Mouse (Mus musculus): ENCODE results near the gene Zfp3.
"Not testable (repeated sequence)": the region's sequence is repeated elsewhere in the genome, so short reads cannot be mapped to it uniquely, and the experiment has no call there.

The Zfp3 gene

DNA sequence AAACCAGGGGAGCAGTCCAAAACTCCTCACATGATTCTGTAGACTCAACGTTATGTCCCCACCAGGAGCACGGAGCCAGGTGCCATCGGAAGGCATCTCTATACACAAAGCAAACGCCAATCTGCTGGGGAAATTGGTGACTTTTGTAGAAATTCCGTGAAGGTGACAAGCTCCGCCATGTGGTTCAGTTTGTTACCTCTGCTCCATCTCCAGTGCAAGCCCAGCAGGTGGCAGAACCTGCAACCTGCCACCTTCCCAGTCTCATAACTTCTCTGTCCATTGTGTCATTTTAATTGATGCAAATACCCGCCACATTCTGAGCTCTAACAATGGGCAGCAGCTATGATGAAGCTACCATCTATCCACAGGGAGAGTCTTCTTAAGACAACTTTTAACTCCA lies 9.1 kb upstream of the Zfp3 start:
- no peak for ATAC-seq (ENCODE audit: insufficient number of reproducible peaks, low FRiP score, low TSS enrichment)

DNA sequence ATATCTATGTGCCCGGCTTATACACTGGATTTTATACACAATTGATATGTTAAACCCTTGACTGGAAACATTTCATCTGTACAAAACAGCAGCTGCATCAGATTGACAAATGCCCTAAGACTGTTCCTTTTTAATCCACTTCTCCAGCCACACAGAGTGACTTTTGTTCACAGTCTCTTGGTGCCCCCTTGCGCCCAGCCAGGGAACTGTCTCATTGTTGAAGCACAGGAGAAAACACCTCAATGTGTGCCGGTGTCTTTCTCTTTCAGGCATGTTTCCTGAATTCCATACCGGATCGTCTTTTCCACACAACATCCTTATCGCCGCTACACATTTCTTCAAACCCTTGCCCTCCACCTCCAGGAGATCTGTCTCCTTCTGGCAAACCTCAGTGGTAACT lies 8.4 kb upstream of the Zfp3 start:
- no peak for ATAC-seq (ENCODE audit: insufficient number of reproducible peaks, low FRiP score, low TSS enrichment)

DNA sequence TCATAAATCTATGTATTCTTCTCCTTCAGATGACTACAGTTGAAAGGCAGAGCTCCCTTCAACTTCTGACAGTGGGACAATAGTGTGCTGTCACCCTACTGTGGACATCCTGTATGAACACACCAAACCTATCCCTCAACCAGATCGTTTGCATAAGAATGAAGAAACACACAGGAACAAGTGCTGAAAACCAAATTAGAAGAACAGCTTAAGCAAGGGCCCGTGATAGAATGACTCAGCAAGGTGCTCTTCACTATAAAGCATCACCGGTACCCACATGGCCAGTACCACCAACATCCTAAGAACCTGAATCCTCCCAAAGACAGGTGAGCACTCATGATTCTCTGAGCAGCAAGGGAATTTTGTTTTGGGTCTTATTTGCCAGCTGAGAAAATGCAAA lies 3.6 kb upstream of the Zfp3 start:
- not testable (repeated sequence) for ATAC-seq (ENCODE audit: insufficient number of reproducible peaks, low FRiP score, low TSS enrichment)

DNA sequence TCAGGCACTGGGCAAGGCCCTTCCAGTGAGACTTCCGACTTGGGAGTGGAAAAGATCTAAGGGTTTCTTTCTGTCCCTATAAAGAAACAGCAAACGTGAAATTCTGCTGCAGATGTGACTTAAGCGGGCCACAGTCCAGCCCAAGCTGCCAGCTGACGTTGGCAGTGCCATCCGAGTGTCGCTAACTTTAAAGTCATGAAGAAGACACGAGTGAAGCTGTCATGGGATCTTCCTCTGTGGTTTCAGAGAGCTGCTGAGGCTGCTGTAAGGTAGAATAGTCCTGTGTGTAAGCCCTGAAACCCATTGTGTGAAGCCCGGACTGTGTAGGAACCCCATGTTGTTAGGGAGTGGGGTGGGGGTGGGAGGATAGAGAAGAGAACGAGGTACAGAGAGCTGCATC lies 1.4 kb upstream of the Zfp3 start:
- no peak for ATAC-seq (ENCODE audit: insufficient number of reproducible peaks, low FRiP score, low TSS enrichment)

DNA sequence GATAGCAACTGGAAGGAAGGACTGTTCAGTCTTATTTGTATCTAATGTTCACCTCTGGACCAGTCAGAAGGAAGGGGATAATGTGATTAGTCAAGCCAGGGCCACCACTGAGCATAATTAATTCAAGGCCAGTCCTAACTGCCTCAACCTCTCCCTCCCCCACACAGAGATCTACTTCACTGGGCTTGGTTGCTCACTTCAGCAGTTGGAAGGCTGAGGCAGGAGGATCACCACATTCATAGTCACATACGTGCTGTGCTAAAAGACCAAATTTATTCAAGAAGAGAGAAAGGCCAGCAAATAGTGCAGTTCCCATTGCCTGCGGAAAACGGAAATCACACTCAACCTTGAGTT lies 450 bp upstream of the Zfp3 start:
- no peak for ATAC-seq (ENCODE audit: insufficient number of reproducible peaks, low FRiP score, low TSS enrichment)

DNA sequence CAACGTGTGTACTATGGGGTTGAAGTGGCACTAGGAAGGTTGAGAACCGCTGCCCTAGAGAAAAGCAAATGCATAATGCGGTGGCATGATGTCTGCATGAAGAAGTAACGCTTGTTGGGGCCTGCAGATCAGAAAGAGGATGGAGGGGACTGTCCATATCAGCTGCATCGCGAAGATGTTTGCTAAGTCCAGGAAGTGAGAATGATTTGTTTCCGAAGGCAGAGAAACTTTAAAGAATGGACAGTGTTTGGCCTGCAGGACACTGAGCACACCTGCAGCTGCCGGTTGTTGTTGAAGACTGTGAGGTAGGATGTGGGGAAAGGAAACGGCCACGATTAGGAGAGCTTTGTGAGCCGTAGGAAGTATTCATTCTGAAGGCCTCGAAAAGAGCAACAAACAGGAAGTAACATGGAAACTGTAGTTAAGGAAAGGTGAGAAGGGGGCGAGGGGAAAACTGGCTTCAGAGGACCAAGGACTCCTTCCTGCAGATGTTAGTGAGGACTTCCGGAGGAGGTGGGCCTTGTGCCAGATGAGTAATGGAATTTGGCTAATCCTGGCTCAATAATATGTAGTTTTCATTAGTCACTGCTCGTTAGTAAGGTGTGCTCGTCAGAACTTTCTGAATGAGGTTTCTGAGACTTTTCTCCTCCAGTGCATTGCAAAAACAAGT lies 1.9 kb downstream of the Zfp3 start:
- ATAC-seq (ENCODE audit: insufficient number of reproducible peaks, low FRiP score, low TSS enrichment), result no peak

DNA sequence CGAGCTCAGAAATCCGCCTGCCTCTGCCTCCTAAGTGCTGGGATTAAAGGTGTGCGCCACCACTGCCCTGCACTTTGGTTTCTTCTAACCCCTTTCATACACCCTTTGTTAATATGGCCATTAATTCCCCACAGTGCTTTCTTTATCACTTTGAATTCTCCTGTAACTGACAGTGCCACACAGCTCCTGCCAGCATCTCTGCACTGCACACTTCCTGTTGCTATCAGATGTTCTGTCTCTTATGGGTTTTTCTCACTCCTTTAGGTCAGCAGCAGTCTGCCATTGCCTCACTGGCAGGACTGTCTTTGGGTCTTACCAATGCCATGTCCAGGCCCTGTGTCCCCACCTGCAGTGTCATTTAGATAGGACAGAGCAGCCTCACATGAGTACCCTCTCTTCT lies 6.8 kb downstream of the Zfp3 start:
- ATAC-seq (ENCODE audit: insufficient number of reproducible peaks, low FRiP score, low TSS enrichment), result no peak

DNA sequence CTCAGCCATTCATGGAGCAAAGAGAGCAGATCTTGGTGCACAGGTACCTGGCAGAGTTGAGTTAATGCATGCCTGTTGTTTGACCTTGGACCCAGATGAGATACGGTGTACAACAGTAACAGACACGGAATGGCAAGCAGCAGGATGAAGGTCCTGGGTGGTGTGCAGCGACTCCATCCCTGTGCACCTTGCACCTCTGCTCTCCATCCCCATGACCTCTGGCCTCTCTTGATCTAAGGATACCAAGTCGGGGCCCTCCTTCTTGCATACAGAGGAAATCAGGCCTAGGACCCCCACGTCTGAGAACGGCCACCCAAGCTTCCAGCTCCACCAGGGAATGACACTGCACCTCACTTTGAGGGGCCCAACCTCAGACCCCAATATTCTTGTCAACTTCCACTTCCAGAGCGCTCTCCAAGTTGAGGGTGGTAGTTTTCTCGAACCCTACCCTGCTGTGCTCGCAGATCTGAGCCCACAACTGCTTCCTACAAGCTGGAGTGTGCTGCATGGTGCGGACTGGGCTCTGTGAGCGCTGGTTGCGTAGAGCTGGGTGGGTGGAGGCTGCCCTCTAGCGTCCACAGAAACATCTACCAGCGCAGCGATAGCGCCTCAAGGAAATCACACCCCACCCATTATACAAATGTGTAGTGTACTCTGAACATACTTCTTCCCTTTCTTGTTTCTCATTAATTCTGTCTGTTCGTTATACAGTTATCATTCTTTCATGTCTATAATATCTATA lies 13.0 kb downstream of the Zfp3 start:
- no peak for ATAC-seq (ENCODE audit: insufficient number of reproducible peaks, low FRiP score, low TSS enrichment)

DNA sequence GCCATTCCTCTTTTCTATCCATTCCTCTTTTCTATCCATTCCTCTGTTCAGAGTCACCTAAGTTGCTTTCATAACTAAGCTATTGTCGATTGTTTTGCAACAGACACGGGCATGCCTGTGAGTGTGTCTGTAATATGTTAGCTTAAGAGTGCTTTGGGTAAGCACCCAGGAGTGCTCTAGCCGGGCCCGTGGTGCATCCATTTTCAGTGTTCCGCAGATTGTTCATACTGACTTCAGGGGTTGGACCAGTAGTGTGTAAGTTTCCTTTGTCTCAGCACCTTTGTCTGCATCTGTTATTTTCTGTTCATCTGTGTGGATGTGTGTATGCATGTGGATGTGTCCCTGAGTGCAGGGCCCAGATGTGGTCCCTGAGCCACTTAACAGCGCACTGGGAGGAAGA lies 13.6 kb downstream of the Zfp3 start:
- no peak for ATAC-seq (ENCODE audit: insufficient number of reproducible peaks, low FRiP score, low TSS enrichment)

DNA sequence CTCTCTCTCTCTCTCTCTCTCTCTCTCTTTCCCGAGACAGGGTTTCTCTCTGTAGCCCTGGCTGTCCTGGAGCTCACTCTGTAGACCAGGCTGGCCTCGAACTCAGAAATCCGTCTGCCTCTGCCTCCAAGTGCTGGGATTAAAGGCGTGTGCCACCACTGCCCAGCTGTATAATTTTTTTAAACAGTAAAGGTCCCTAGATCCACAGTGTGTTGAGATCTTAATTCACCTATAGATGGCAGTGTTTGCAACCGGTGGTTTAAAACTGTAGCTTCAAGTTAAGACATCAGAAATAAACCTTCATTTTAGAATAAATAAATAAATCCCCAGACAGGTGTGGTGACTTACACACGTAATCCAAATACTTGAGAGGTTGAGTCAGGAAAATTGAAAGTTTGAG lies 14.0 kb downstream of the Zfp3 start:
- not testable (repeated sequence) for ATAC-seq (ENCODE audit: insufficient number of reproducible peaks, low FRiP score, low TSS enrichment)

DNA sequence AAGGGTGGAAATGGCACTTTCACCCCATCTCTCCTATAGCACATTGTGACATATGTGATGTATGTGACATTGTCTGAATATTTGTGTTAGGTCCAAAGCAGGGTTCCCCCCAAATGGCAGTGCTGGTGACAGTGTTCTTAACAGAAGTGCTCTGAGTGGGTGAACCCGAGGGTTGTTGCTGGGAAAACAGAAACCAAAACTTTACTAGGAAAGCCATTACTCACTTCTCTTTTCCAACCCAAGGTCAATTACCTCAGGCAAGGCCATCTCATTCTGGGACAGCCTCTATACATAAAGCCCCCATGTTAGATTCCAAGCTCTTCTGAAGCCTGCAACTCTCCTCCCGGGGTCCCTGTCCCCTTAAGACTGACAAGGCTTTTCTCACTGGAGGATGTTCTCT lies 21.9 kb downstream of the Zfp3 start:
- ATAC-seq (ENCODE audit: insufficient number of reproducible peaks, low FRiP score, low TSS enrichment), result no peak

DNA sequence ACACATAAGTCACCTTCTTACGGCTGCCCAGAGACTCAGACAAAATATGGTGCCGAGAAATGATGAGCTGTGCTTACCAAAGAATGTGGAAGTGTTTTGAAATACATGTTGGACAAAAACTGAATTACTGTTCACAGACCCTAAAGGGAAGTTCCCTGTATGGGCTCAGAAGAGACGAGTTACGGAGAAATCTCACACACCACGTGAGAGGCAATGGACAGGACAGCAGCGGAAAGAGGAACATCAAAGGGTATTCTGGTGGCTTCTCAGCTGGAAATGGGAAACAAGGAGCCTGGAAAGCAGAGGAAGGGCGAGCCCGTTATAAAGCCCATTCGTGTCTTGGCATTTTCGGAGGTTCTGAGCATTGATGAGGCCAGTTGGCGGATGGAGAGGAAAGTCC lies 23.0 kb downstream of the Zfp3 start:
- ATAC-seq (ENCODE audit: insufficient number of reproducible peaks, low FRiP score, low TSS enrichment), result no peak

DNA sequence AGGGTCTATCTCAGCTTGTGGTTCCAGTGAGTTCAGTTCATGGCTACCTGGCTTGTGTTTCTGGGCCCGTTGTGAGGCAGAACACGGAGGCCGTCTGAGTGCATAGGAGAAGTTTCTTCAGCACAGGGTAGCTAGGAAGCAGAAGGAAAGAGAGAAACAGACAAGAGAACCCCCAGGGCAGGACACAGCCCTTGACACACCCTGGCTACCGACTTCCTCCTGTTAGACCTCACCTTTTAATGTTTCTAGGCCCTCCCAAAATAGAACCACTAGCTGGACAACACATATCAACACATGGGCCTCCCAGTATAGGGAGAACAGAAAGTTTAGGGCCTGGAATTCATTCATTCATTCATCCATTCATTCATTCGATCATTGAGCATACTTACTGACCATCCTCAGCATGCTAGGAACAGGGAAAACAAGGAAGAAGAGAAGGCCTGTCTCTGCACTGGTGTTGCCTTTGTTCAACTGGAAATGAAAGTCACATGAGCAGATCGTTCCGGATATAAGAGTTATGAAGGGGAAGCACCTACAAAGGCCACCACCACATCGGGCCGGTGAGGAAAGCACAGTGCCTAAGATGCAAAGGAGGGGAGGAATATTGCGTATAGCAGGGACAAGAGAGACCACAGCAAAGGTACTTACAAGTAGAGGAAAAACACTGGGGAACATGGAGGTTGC lies 25.1 kb downstream of the Zfp3 start:
- no peak for ATAC-seq (ENCODE audit: insufficient number of reproducible peaks, low FRiP score, low TSS enrichment)

DNA sequence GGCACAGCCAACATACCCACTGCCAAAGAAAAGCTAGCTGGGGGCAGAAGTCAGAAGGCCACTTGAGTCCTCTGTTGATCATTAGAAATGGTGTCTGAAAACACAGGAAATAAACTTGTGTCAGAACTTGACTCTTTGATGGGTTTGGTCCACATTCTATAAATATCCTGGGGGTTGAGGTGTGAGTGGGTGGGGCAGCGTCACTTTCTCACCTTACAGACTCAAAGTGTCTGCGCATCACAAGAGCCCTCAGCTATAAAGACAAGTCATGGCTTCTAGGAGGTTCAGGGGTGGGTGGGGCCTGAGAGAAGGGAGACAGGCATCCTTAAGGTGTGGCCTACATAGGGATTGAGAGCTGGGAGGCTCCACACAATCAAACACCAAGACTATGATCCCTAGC lies 26.4 kb downstream of the Zfp3 start:
- no peak for ATAC-seq (ENCODE audit: insufficient number of reproducible peaks, low FRiP score, low TSS enrichment)

DNA sequence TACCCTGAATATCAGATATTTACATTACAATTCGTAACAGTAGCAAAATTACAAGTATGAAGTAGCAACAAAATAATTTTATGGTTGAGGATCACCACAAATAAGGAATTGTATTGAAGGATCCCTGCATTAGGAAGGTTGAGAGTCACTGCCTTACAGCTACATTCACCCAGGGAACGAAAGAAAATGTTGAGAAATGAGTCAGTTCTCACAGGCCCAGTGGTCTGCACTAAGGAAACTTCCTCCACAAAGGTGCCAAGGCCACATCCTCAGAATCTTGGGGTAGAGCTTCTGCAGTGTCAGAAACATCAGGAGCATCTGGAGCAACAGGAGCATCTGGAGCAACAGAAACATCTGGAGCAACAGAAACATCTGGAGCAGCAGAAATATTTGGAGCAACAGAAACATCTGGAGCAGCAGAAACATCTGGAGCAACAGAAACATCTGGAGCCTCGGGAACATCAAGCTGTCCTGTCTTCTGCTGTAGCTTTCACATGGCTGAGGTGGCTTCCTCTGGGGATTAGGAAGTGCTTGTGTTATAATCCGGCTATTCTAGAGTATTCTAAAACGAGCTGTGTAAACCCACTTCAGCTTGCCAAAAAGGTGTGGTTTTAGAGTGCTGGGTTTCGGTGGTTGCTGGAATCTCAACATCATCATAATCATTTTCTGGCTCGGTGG lies 27.0 kb downstream of the Zfp3 start:
- ATAC-seq (ENCODE audit: insufficient number of reproducible peaks, low FRiP score, low TSS enrichment), result no peak

DNA sequence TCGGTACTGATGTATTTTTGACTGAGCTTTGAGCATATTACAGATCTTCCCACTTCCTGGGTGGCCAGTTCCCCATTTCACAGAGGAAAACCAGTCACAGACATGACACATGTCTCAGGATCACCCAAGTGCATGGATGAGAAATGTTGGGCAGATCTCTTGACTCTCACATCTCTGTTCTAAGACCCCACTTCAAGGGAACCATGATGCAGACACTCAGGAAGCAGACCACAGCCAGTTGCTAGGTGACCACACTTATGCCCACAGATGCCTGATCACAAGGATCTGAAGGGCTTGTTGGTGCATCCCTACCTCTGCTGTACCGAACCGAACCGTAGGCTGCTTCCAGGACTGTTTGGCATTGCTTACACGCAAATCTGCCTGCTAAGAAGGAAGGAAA lies 27.7 kb downstream of the Zfp3 start:
- no peak for ATAC-seq (ENCODE audit: insufficient number of reproducible peaks, low FRiP score, low TSS enrichment)

DNA sequence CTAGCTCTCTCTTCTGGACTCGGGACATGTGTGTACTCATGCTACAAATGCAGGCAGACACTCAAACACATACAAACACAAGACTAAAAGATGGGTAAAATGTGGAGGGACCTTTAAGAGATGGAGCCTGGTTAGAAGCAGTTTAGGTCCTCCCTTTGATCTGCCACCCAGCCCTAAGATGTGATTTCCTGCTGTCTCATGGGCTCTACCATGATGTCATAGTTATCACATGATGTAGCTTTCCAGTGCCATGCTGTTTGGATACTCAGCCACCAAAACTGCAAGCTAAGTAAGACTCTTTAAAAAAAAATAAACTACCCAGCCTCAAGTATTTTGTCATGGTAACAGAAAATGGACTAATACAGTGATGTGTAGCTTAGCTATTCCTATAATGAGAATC lies 28.4 kb downstream of the Zfp3 start:
- ATAC-seq (ENCODE audit: insufficient number of reproducible peaks, low FRiP score, low TSS enrichment), result no peak

DNA sequence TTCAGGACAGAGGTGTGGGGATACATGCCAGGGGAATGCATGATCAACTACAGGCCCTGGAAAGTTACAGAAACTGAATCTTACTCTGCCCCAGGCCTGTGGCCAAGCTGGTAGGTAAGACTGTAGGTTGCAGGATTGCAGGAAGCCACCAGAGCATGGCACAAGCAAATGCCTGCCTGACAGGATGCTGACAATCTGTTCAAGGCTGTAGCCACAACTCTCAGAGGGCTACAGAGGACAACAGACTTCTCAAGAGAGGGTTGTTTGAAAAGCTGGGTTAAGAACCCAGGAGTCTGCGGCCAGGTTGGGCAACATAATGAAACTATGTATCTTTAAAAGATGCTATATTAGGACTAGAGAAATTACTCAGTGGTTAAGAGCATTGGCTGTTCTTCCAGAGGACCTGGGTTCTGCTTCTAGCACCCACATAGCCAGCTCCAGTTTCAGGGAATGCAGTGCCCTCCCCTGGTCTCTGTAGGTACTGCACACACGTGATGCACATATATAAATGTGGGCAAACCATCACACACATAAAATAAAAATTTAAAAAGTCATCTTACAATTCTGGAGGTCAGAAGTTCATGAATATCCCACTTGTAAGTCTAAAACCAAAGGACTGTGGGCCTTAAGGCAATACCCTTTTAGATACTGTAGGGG lies 38.3 kb downstream of the Zfp3 start:
- ATAC-seq (ENCODE audit: insufficient number of reproducible peaks, low FRiP score, low TSS enrichment), result no peak

DNA sequence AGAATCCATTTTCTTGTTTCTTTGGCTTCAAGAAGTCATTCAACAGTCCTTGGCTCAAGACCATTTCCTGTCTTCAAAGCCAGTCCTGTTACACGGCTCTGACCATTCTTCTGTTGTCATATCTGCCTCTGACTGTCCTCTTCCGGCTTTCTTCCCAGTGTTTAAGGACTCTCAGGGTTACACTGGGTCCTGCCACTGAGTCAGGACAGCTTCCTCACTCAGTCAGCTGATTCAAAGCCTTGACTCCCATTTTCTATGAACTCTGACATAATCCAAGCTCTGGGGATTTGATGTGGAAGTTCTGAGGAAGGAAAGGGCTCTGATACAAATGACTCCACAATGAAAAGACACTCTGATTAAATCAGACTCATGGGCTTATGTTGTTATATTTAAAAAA lies 38.9 kb downstream of the Zfp3 start:
- ATAC-seq (ENCODE audit: insufficient number of reproducible peaks, low FRiP score, low TSS enrichment), result no peak

DNA sequence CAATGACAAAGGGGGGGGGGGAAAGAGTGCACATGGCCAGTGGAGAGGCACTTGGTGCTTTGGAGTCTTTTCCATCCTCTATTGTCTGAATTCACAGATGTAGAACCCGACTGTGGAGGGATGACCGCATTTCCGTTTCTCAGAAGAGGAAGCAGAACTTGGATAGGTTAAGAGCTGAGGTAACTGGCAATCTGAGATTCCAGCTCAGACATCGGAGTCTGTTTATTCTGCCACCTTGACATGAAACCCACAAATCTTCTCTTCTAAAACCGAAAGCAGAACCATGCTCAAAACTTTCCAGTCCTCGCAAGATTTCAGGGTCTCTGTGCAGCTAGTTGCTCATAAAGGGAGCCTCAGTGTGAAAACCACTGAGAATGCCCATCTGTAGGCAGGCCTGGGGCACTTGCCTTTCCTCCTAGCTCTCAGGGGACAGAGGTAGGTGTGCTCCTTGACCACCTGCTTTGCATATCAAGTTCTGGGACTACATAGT lies 39.7 kb downstream of the Zfp3 start:
- ATAC-seq (ENCODE audit: insufficient number of reproducible peaks, low FRiP score, low TSS enrichment), result no peak

DNA sequence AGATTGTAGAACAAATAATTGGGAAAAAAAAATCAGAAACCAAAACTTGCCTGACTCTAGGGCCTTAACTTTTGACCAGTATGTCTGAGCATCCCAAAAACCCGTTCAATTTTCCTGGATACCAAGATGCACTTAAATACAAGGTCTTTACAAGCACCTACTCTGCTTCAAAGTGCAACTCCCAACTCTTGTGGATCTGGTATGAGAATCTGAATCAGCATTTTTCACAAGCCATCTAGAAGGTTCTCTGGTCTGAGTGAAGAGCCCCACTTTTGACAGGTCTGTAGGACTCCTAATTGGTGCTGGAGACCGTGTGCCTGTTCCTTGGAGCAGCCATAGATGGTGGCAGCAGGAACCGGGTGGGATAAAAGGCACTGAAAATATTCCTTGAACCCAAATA lies 40.4 kb downstream of the Zfp3 start:
- ATAC-seq (ENCODE audit: insufficient number of reproducible peaks, low FRiP score, low TSS enrichment), result no peak
